Mouse (Mus musculus): ENCODE measurements around the gene Pdzd2.

DNA sequence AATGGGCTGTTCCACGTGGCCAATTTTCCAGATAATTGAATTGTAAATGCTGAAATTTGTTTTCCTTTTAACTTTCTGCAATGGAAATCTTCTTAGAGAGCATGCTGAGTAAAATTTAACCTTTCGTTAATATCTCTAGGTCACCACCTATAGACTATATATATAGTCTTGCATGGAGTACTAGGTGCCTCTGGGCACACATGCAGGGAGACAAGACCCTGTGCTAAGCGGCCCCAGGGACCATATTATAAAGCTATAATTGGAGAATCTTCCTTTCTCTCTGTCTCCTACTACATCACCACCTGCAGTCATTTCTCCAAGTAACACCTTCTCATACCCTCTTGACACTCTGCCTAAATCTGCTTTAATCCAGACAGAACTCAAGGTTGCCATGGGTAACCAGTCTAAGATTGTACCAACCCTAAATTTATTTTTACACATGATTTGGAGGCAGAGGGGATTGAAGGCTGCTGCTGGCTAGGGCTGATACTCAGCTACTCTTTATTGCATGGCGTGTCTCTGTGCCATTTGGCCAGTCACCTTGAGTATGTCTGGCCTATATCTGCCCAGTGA, 152.8 kb downstream of the Pdzd2 start:
- TF ChIP-seq CTCF (IDR thresholded peaks at IDR 0.05; ENCODE audit: control insufficient read depth, insufficient read depth, low read length): no peak
- TF ChIP-seq POLR2A (IDR thresholded peaks at IDR 0.05; ENCODE audit: borderline replicate concordance, control insufficient read depth, low read depth, low read length): no peak

All from bone marrow, adult 2 months (tissue).